Mouse (Mus musculus) E14TG2a.4 (cell line): ENCODE results near the gene Gm20696.

ENCODE experiments used
- CTCF ChIP-seq: conservative IDR thresholded peaks from 2 replicates; pipeline ENCODE4 v1.5.1; 2014; ENCODE audit warnings: low read length
- POU5F1 ChIP-seq: IDR thresholded peaks from 2 replicates; pipeline ENCODE4 v1.6.1; 2014; ENCODE audit warnings: low read length, borderline replicate concordance

DNA sequence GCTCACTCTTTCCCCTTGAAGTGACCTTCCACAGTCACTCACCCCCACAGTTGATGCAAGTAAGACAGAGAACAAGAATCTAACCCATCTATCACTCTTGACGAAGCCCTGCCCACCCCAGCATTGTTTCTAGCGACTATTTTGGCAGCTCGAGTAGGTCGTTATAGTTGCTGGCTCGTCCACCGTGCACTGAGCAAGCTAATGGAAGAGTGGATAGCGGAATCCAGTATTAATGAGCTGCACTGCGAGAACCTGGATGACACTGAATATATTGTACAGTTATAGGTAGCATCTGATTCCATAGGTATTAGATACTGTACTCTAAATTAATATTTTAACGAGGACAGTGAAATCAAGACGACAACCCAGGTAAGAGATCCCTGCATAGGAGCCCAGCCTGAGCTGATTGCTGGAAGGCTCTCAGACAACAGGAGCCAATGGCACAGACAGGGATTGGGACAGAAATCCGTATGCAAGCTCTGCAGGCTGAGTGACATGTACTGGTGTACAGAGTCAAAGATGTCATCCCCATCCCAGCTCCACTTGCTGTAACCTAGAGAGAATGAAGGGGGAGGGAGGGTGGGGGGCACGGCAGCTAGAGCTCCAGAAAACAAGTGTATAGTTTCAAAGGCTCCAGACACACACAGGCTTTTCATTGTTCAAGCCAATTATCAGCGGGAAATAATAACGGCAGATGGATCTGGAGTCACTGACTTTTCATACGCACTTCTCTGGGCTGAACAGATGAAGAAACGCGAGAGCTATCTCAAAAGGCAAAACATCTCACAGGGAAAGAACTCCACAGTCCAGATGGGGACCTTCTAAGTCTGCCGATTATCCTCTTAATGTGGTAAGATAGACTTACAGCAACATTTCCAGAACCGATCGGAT lies 398.2 kb downstream of the Gm20696 start:
- TF ChIP-seq CTCF (no peak), POU5F1 (no peak)
